Mouse (Mus musculus) thymus, postnatal 25 days (tissue): ENCODE results near the gene Tpm1.
A peak's percentile ranks its signal among the peaks of the same experiment; 100 is the strongest.

Source experiments
- DNase-seq: peaks from one replicate; pipeline ENCODE4 v3.0.0; 2022

Tpm1 gene

GRCm38 (mm10) chr9:67045966-67046602 is 3.1 kb downstream of the Tpm1 start:
- no peak for DNase-seq

GRCm38 (mm10) chr9:67045306-67045675 is 3.9 kb downstream of the Tpm1 start:
- no peak for DNase-seq

GRCm38 (mm10) chr9:67044551-67045305 is 4.5 kb downstream of the Tpm1 start:
- peak; percentile 57 for DNase-seq

GRCm38 (mm10) chr9:67043231-67044199 is 5.7 kb downstream of the Tpm1 start:
- DNase-seq: peak; percentile 99

- DNase-seq: no peak
Observed at GRCm38 (mm10) chr9:67042813-67043207, 6.4 kb downstream of the Tpm1 start.

GRCm38 (mm10) chr9:67041840-67042812 is 7.1 kb downstream of the Tpm1 start:
- DNase-seq: no peak

- no peak for DNase-seq
Observed at GRCm38 (mm10) chr9:67040963-67041839, 8.0 kb downstream of the Tpm1 start.

- DNase-seq: no peak
Observed at GRCm38 (mm10) chr9:67039867-67040266, 9.3 kb downstream of the Tpm1 start.

- no peak for DNase-seq
Observed at GRCm38 (mm10) chr9:67038686-67039085, 10.5 kb downstream of the Tpm1 start.

- no peak for DNase-seq
Observed at GRCm38 (mm10) chr9:67037666-67038065, 11.5 kb downstream of the Tpm1 start.

- no peak for DNase-seq
Observed at GRCm38 (mm10) chr9:67036527-67037118, 12.6 kb downstream of the Tpm1 start.

- no peak for DNase-seq
Observed at GRCm38 (mm10) chr9:67035957-67036451, 13.2 kb downstream of the Tpm1 start.

- DNase-seq: no peak
Observed at GRCm38 (mm10) chr9:67034677-67035076, 14.5 kb downstream of the Tpm1 start.

GRCm38 (mm10) chr9:67033016-67033415 is 16.2 kb downstream of the Tpm1 start:
- DNase-seq: no peak

- DNase-seq: no peak
Observed at GRCm38 (mm10) chr9:67032611-67033010, 16.6 kb downstream of the Tpm1 start.

GRCm38 (mm10) chr9:67029518-67029917 is 19.7 kb downstream of the Tpm1 start:
- no peak for DNase-seq

GRCm38 (mm10) chr9:67028929-67029328 is 20.3 kb downstream of the Tpm1 start:
- no peak for DNase-seq

GRCm38 (mm10) chr9:67028133-67028724 is 21.0 kb downstream of the Tpm1 start:
- no peak for DNase-seq

GRCm38 (mm10) chr9:67026890-67027289 is 22.3 kb downstream of the Tpm1 start:
- DNase-seq: no peak

- no peak for DNase-seq
Observed at GRCm38 (mm10) chr9:67026061-67026460, 23.1 kb downstream of the Tpm1 start.
